Mouse (Mus musculus) left cerebral cortex, adult 18-20 months (tissue): ENCODE measurements around the gene Cdc42bpa. TPM values are rescaled to one million over a fixed set of nuclear protein-coding genes. Genes with fewer than 3 reads are reported as not detected.

Experiments used
- total RNA-seq, 2 experiments: library from RNA; stranded (reverse); gene quantifications; 2 replicates each; pipeline ENCODE4 v1.2.3; 2021

The Cdc42bpa gene
- total RNA-seq, 2 experiments from 2014 or later: 223 to 236 TPM

Other genes starting within 250 kb of the Cdc42bpa start
- under 1 TPM; 0.12 to 0.16 TPM for gene Kif28, start 215.2 kb upstream of the Cdc42bpa start, total RNA-seq
- gene Gm10518, start 157.1 kb upstream of the Cdc42bpa start, total RNA-seq: under 1 TPM in 1 of 2 experiments, not detected in 1; 0.26 TPM
- 10 to 100 TPM; 35.8 to 37.2 TPM for gene Ahctf1, start 156.8 kb upstream of the Cdc42bpa start, total RNA-seq
- gene Coq8a, start 239.1 kb downstream of the Cdc42bpa start, total RNA-seq: 10 to 100 TPM; 54.1 to 54.2 TPM